ENCODE assay signal across 8 mouse cellular contexts in the genomic region with DNA sequence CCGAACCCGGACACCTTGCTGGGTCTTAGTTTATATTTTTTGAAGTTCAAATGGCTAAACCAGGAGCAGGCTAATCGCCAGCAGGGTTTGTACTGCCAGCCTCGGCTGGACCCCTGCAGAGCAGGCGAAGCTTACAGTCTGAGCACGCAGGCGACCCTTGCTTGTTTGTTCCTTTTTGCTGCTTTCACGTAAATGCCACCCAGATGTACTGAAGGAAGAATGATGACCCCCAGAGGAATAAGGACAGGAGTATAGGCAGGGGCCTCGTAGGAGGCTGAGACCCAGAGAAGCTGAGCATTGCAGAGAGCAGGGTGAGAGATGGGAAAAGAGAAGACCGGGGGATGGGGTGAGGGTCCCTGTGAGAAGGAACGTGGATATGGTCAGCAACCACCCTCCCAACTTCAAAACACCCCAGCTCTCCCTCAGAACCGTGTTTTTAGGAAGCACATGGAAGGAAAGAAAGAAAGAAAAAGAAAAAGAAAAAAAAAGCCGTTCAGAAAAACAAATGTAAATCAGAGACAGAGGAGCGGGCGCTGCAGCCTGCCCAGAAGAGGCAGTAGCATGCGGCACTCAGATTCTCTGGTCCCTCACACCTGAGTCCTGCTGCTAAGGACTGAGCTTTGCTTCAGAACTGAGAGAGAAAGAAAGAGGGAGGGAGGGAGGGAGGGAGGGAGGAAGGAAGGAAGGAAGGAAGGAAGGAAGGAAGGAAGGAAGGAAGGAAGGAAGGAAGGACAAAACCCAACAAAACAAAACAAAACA. TPM values are rescaled to one million over a fixed set of nuclear protein-coding genes. Genes with fewer than 3 reads are reported as not detected.
DNase-seq lines count a peak whose midpoint lies in the region; ATAC-seq and TF ChIP-seq lines count a peak whose summit lies in the region.

No protein-coding gene starts in this region.

- H3K36me3 ChIP-seq in heart, embryonic 14.5 days (ENCODE audit: control insufficient read depth, insufficient read depth, low read length): no peaks in the 10 kb centered on the region
- no peaks in the 10 kb centered on the region for H3K36me3 ChIP-seq in ES-E14 (ENCODE audit: control insufficient read depth, insufficient read depth, low read length, poor library complexity, severe bottlenecking)
- no peaks in the 10 kb centered on the region for H3K36me3 ChIP-seq in forebrain, embryonic 15.5 days
- no peaks in the 10 kb centered on the region for H3K36me3 ChIP-seq in liver, postnatal 0 days (replicated peaks; ENCODE audit: insufficient read depth, low read length)

- peak overlapping the region; percentile 42 to 45 for H3K4me3 ChIP-seq in heart, embryonic 14.5 days (ENCODE audit: control insufficient read depth in 1 of 2, insufficient read depth in 1 of 2, low read depth in 1 of 2, low read length in 2 of 2)
- peak overlapping the region; percentile 39 to 40; a peak in 3 of 4 replicates for H3K4me3 ChIP-seq in ES-E14 (ENCODE audit: insufficient read depth in 1 of 2, low read depth in 1 of 2, low read length in 2 of 2, poor library complexity in 1 of 2, severe bottlenecking in 1 of 2)
- H3K4me3 ChIP-seq in forebrain, embryonic 15.5 days: peak overlapping the region; percentile 46
- no peak overlapping the region; the same call in 1 of the 2 replicates for H3K4me3 ChIP-seq in liver, postnatal 0 days (ENCODE audit: low read depth, low read length)

- in situ Hi-C loops in ES-E14 (cut with MboI; ENCODE audit: low sequenced_read_pairs in 2 of 2, unreplicated experiment in 2 of 2): loop anchor here (10.0 to 25.0 kb wide), 2 partner anchors 190 to 362 kb away; no protein-coding TSS in a partner anchor

- no peak for ATAC-seq in heart, embryonic 14.5 days (ENCODE audit: insufficient number of reproducible peaks, insufficient read depth, low FRiP score, low read depth)
- peak; percentile 76 for ATAC-seq in forebrain, embryonic 15.5 days (replicated peaks)
- no peak for ATAC-seq in liver, postnatal 0 days

- peaks cover 18% of the 10 kb centered on the region; the same call in 1 of the 2 replicates for H3K27me3 ChIP-seq in heart, embryonic 14.5 days (ENCODE audit: control insufficient read depth, insufficient read depth, low read length)
- peaks cover 16% of the 10 kb centered on the region for H3K27me3 ChIP-seq in forebrain, embryonic 15.5 days
- H3K27me3 ChIP-seq in liver, postnatal 0 days (ENCODE audit: insufficient read depth, low read length): peaks cover 5% of the 10 kb centered on the region

- H3K4me1 ChIP-seq in heart, embryonic 14.5 days (ENCODE audit: control insufficient read depth in 2 of 2, insufficient read depth in 2 of 2, low read length in 2 of 2): peaks cover 4 to 12% of the 10 kb centered on the region in 2 experiments; a peak in 3 of 4 replicates
- peaks cover 0 to 12% of the 10 kb centered on the region in 2 experiments; a peak in 1 of 4 replicates for H3K4me1 ChIP-seq in ES-E14 (ENCODE audit: control insufficient read depth in 2 of 2, insufficient read depth in 2 of 2, low read length in 2 of 2, poor library complexity in 1 of 2)
- peaks cover 10% of the 10 kb centered on the region for H3K4me1 ChIP-seq in forebrain, embryonic 15.5 days
- peaks cover 9% of the 10 kb centered on the region for H3K4me1 ChIP-seq in liver, postnatal 0 days (ENCODE audit: insufficient read depth)

- H3K9me3 ChIP-seq in heart, embryonic 14.5 days (ENCODE audit: control insufficient read depth, low read length): no peaks in the 10 kb centered on the region
- H3K9me3 ChIP-seq in ES-E14 (ENCODE audit: control insufficient read depth, insufficient read depth, low read depth, low read length): no peaks in the 10 kb centered on the region
- H3K9me3 ChIP-seq in forebrain, embryonic 15.5 days: no peaks in the 10 kb centered on the region
- no peaks in the 10 kb centered on the region for H3K9me3 ChIP-seq in liver, postnatal 0 days (ENCODE audit: low read length)

- peak overlapping the region; percentile 92 for H3K4me2 ChIP-seq in heart, embryonic 14.5 days (ENCODE audit: low read length)
- peak overlapping the region; percentile 93 for H3K4me2 ChIP-seq in forebrain, embryonic 15.5 days (replicated peaks)
- H3K4me2 ChIP-seq in liver, postnatal 0 days (ENCODE audit: low read depth, low read length): peak overlapping the region; percentile 89

- TF ChIP-seq CTCF in liver, postnatal 0 days (IDR thresholded peaks at IDR 0.05; ENCODE audit: low read depth): no peak

- 3% methylated on average over 16 of the region's 16 CpGs for WGBS in heart, embryonic 14.5 days
- under 1% methylated on average over 16 of the region's 16 CpGs for WGBS in forebrain, embryonic 15.5 days
- 10% methylated on average over 16 of the region's 16 CpGs for WGBS in liver, postnatal 0 days (ENCODE audit: insufficient replicate concordance)

- TF ChIP-seq EP300 in liver, postnatal 0 days (IDR thresholded peaks at IDR 0.05; ENCODE audit: low read depth): no peak

- peak overlapping the region; percentile 44; the same call in 1 of the 2 replicates for H3K9ac ChIP-seq in heart, embryonic 14.5 days (ENCODE audit: low read length)
- no peak overlapping the region; the same call in 1 of the 2 replicates for H3K9ac ChIP-seq in ES-E14 (ENCODE audit: insufficient read depth, low read depth, low read length, poor library complexity, severe bottlenecking)
- peak overlapping the region; percentile 50 for H3K9ac ChIP-seq in forebrain, embryonic 15.5 days (replicated peaks)
- no peak overlapping the region for H3K9ac ChIP-seq in liver, postnatal 0 days (replicated peaks)

- no peak for DNase-seq in heart, adult 9 months (ENCODE audit: low spot score in 2 of 2)
- DNase-seq in ES-E14 (ENCODE audit: low read depth, low spot score): no peak
- no peak for DNase-seq in liver, postnatal 0 days
- DNase-seq in frontal cortex, postnatal 36 days (ENCODE audit: low spot score in 2 of 2): no peak
- no peak for DNase-seq in spleen, adult 18-20 months
- no peak for DNase-seq in gastrocnemius, adult 18-20 months (ENCODE audit: low spot score)

- H3K27ac ChIP-seq in heart, embryonic 14.5 days (replicated peaks in 1 of 2; ENCODE audit: control insufficient read depth in 1 of 2, insufficient read depth in 1 of 2, low read depth in 2 of 2, low read length in 2 of 2): no peak overlapping the region
- no peak overlapping the region for H3K27ac ChIP-seq in ES-E14 (ENCODE audit: insufficient read depth, low read depth, low read length, poor library complexity, severe bottlenecking)
- H3K27ac ChIP-seq in forebrain, embryonic 15.5 days (replicated peaks): no peak overlapping the region
- no peak overlapping the region for H3K27ac ChIP-seq in liver, postnatal 0 days (ENCODE audit: low read depth)

TF ChIP-seq in ES-E14, 5 proteins besides CTCF, POLR2A, EP300 and RAD21:
- TF ChIP-seq ZNF384 (IDR thresholded peaks at IDR 0.05; ENCODE audit: low read depth, low read length): no peak
- no peak for TF ChIP-seq MAFK (IDR thresholded peaks at IDR 0.05; ENCODE audit: insufficient read depth, low read depth, low read length)
- no peak for TF ChIP-seq CHD2 (IDR thresholded peaks at IDR 0.05; ENCODE audit: low read depth, low read length)
- TF ChIP-seq HCFC1 (IDR thresholded peaks at IDR 0.05; ENCODE audit: borderline replicate concordance, insufficient read depth, low read length): no peak
- TF ChIP-seq ZC3H11A (IDR thresholded peaks at IDR 0.05; ENCODE audit: borderline replicate concordance, low read depth, low read length): no peak

RNA-seq across cellular contexts. Expression of gene Zfp831, which starts 31.1 kb away (rescaled TPM):
- 0.01 TPM in 1 of 2 replicates, not detected in the other for polyA plus RNA-seq in heart, embryonic 14.5 days (2014; fragmentation: Nextera tagmentation; extraction: Ambion mirVana)
- 0.05 TPM in 1 of 2 replicates, not detected in the other for total RNA-seq in ES-E14 (2012; rRNA removed)
- polyA plus RNA-seq in forebrain, embryonic 15.5 days (2015; fragmentation: Nextera tagmentation; extraction: Ambion mirVana): not detected in 2 replicates
- 0.04 and 0.07 TPM in 2 replicates for polyA plus RNA-seq in liver, postnatal 0 days (2015; fragmentation: Nextera tagmentation; extraction: Ambion mirVana)
- under 1 TPM; 0.02 TPM for total RNA-seq in gastrocnemius, adult 18-20 months (2021)

Comparison
In these comparisons a context has a peak if more than half of its experiments do, and no peak if none do; other contexts are left out.
1. H3K9ac ChIP-seq: peak in heart, embryonic 14.5 days (single experiment) and forebrain, embryonic 15.5 days (single experiment); none in ES-E14 (single experiment) and liver, postnatal 0 days (single experiment).
2. Peak in every context shown above with its lines, with median percentiles within 50 percentile points of each other: H3K4me2 ChIP-seq.